Mouse (Mus musculus): Measurements from ENCODE around the gene Susd1.

The Susd1 gene

GRCm38 (mm10) chr4:59437990-59438854 is at the start of gene Susd1:
Susd1 (minus strand) TSS chr4:59438633.
- peak; percentile 91; the same call in 1 of the 2 replicates for TF ChIP-seq GATA4 (IDR thresholded peaks at IDR 0.05; ENCODE audit: insufficient replicate concordance, low read length)

DNA sequence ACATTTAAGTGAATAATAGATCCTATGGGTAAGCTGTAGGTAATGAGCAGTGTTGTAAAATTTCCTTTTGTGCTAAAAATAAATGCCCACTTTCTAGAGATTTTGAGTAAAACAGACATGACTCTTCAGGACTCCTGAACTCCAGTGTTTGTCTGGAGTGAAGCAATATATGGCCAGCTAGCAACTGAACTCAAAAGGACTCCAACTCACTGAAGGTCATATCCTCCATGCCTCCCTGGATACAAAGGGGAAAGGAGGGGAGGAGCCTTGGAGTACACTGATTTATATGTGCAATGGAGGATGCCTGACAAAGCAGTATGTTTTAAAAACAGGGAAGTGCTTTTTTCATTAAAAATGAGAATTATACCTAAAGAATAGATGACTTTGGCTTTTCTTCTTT is 32.9 kb upstream of the Susd1 start:
- no peak for TF ChIP-seq GATA4 (IDR thresholded peaks at IDR 0.05; ENCODE audit: insufficient replicate concordance, low read length)

DNA sequence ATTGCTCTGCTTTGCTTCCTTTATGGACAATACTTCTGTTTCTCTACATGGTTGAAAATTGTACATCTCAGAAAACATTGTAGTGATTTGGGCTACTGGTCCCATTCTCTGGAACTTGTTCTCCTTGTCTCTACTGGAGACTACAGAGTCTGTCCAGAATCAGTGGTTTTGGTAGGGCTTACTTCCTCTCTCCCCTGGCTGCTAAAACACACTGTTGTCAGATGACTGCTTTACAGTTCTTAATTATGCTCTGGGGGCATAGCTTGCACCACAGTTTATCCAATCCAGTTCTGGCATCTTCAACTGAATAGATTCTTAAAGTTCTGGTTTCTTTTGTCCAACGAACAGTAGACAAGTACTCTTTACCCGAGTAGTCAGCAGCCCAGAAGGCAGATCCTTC is 27.0 kb upstream of the Susd1 start:
- TF ChIP-seq GATA4 (IDR thresholded peaks at IDR 0.05; ENCODE audit: insufficient replicate concordance, low read length): no peak

DNA sequence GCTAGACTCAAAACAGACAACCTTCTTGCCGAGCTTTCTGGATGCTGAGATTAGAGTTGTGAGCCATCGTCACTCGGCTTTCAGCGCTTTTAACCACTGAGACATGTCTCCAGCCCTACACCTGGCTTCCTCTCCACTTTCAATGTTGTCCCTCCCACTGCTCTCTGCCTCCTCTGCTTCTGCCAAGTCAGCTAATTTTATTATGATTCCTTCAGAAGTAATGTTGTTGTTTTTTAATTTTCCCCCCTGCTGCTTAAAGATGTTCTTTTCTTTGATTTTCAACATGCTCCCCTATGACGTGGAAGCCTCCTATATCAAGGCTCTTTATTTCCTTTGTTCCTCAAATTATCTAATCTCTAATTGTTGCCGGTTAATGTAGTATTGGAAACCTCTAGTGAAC is 26.2 kb upstream of the Susd1 start:
- TF ChIP-seq GATA4 (IDR thresholded peaks at IDR 0.05; ENCODE audit: insufficient replicate concordance, low read length): peak; percentile 42; the same call in 1 of the 2 replicates

DNA sequence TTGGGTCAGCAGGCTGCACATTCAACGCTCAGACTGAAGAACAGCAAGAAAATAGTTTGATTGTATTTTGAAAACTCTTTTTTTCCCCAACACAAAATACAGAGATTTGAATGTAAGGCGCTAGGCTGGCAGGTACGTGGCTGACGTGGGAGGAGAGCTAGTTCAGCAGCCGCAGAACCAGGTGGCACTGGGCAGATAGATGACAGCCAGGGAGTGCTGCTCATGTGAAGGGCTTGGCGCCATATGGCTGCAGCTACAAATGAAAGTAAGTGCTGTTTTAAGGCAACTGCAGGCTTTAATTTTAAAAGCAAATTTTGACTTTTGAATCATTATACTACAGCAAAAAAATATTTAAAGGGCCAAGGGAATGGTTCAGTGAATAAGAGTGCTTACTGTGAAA is 24.1 kb upstream of the Susd1 start:
- TF ChIP-seq GATA4 (IDR thresholded peaks at IDR 0.05; ENCODE audit: insufficient replicate concordance, low read length): no peak

- TF ChIP-seq GATA4 (IDR thresholded peaks at IDR 0.05; ENCODE audit: insufficient replicate concordance, low read length): no peak
Measured at GRCm38 (mm10) chr4:59461116-59461727, 22.8 kb upstream of the Susd1 start.

GRCm38 (mm10) chr4:59459216-59459955 is 21.0 kb upstream of the Susd1 start:
- TF ChIP-seq GATA4 (IDR thresholded peaks at IDR 0.05; ENCODE audit: insufficient replicate concordance, low read length): no peak

DNA sequence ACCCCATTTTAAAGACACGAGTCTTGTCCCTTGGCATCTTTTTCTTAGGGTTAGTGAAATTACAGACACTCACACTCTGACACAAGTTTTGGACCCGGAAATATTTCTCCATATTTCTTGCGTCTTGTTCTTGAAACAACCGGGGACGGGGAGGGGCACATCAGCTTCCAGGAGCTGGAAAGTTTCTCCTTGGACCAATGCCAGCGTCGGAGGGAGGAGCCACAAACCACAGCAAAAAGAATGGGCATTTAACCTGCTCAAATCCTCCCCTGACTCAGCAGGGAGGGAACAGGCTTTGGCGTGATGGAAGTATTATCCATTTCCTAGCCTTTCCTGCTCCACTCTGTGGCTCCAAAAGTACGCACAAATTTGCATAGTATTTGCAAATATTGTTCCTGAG is 19.5 kb upstream of the Susd1 start:
- TF ChIP-seq GATA4 (IDR thresholded peaks at IDR 0.05; ENCODE audit: insufficient replicate concordance, low read length): no peak

- TF ChIP-seq GATA4 (IDR thresholded peaks at IDR 0.05; ENCODE audit: insufficient replicate concordance, low read length): no peak
Measured at GRCm38 (mm10) chr4:59457091-59457490, 18.7 kb upstream of the Susd1 start.

DNA sequence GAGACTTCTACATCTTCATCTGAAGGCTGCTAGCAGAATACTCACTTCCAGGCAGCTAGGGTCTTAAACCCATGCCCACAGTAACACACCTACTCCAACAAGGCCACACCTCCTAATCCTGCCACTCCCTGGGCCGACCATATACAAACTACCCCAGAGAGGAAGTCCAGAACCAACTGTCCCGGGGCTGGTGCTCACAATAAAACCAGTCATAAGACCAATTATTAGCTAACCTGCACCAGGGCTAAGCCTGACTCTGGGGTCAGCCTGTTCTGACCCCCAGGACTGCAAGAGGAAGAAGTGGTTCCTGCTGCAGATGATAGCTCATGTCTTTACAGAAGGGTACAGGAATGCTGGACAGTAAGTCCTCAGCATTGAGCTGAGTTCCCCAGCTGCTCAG is 17.0 kb upstream of the Susd1 start:
- TF ChIP-seq GATA4 (IDR thresholded peaks at IDR 0.05; ENCODE audit: insufficient replicate concordance, low read length): peak; percentile 31; the same call in 1 of the 2 replicates

GRCm38 (mm10) chr4:59454046-59454445 is 15.6 kb upstream of the Susd1 start:
- TF ChIP-seq GATA4 (IDR thresholded peaks at IDR 0.05; ENCODE audit: insufficient replicate concordance, low read length): no peak

DNA sequence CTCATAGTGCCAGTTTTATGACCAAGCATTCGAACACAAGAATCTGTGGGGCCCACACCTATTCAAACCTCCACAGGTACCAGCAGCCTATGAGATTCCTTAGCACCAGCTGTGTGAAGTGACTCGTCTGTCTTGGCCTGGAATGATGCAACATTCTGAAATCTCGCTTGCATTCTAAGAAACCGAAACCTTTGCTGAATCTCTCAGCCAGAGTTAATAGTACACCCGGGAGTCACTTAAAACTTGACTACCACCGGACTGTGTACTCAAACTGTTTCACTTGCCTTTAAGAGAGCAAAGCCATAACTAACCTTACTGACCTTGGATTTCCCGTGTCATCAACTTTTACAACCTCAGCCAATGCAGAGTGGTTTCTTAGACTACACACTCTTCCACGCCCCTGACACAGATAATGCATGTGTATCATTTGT is 14.1 kb upstream of the Susd1 start:
- no peak for TF ChIP-seq GATA4 (IDR thresholded peaks at IDR 0.05; ENCODE audit: insufficient replicate concordance, low read length)

- TF ChIP-seq GATA4 (IDR thresholded peaks at IDR 0.05; ENCODE audit: insufficient replicate concordance, low read length): no peak
Measured at GRCm38 (mm10) chr4:59450906-59451305, 12.5 kb upstream of the Susd1 start.

GRCm38 (mm10) chr4:59450234-59450854 is 11.9 kb upstream of the Susd1 start:
- no peak for TF ChIP-seq GATA4 (IDR thresholded peaks at IDR 0.05; ENCODE audit: insufficient replicate concordance, low read length)

- TF ChIP-seq GATA4 (IDR thresholded peaks at IDR 0.05; ENCODE audit: insufficient replicate concordance, low read length): no peak
Measured at GRCm38 (mm10) chr4:59447296-59447695, 8.9 kb upstream of the Susd1 start.
